Mouse (Mus musculus) forebrain, embryonic 14.5 days (tissue): ENCODE data around the gene Olfr704. TPM values are rescaled to one million over a fixed set of nuclear protein-coding genes. Genes with fewer than 3 reads are reported as not detected.
A peak's percentile ranks its signal among the peaks of the same experiment; 100 is the strongest.
"Not testable (repeated sequence)": the region's sequence is repeated elsewhere in the genome, so short reads cannot be mapped to it uniquely, and the experiment has no call there.

Experiments used
- ATAC-seq: fragments of 200-750 bp; cut with Nextera tagmentation; 2 replicates; pipeline ENCODE4 v1.8.0; 2017; ENCODE audit warnings: mild to moderate bottlenecking, moderate library complexity
- DNase-seq: peaks from one replicate; pipeline ENCODE4 v3.0.0-alpha.2; 2015; ENCODE audit warnings: low spot score
- H3K27ac ChIP-seq: fragments of 300-500 bp; sonication (generic); 2 replicates; pipeline ENCODE4 v1.5.1; 2014; ENCODE audit warnings: low read depth, mild to moderate bottlenecking, control low read depth, low read length, moderate library complexity
- H3K27me3 ChIP-seq: fragments of 300-500 bp; sonication (generic); replicated peaks from 2 replicates; pipeline ENCODE4 v1.6.1; 2014; ENCODE audit warnings: low read length, control low read depth, mixed read lengths; ENCODE audit not compliant: control insufficient read depth, insufficient read depth
- H3K36me3 ChIP-seq: fragments of 300-500 bp; sonication (generic); 2 replicates; pipeline ENCODE4 v1.6.1; 2014; ENCODE audit warnings: low read length, control low read depth; ENCODE audit not compliant: control insufficient read depth, insufficient read depth
- H3K4me1 ChIP-seq: fragments of 300-500 bp; sonication (generic); 2 replicates; pipeline ENCODE4 v1.6.1; 2014; ENCODE audit warnings: antibody characterized with exemption, low read length, control low read depth; ENCODE audit not compliant: control insufficient read depth, insufficient read depth
- H3K4me2 ChIP-seq: fragments of 300-500 bp; sonication (generic); 2 replicates; pipeline ENCODE4 v1.6.1; 2014; ENCODE audit warnings: mild to moderate bottlenecking, control low read depth, low read length
- H3K4me3 ChIP-seq: fragments of 300-500 bp; sonication (generic); 2 replicates; pipeline ENCODE4 v1.5.1; 2014; ENCODE audit warnings: low read depth, low read length, control low read depth
- H3K9ac ChIP-seq: fragments of 300-500 bp; sonication (generic); 2 replicates; pipeline ENCODE4 v1.6.1; 2014; ENCODE audit warnings: mild to moderate bottlenecking, low read length, control low read depth, moderate library complexity
- H3K9me3 ChIP-seq: fragments of 300-500 bp; sonication (generic); replicated peaks from 2 replicates; pipeline ENCODE4 v1.6.1; 2016; ENCODE audit warnings: low read length, control low read depth, mixed read lengths; ENCODE audit not compliant: control insufficient read depth
- WGBS: fragments of 180-500 bp; shearing (Covaris S2); extraction: QIAGEN DNeasy Blood & Tissue Kit; methylation state at CpG from one replicate; pipeline ENCODE4 v1.1.7; 2014; 5-methylcytosine and 5-hydroxymethylcytosine counted together
- polyA plus RNA-seq: library from polyadenylated mRNA; unstranded; fragments of >200 nt; fragmentation: Nextera tagmentation; extraction: Ambion mirVana; gene quantifications from 2 replicates; pipeline ENCODE4 v1.2.1, GENCODE M21; 2014

The Olfr704 gene
- not detected in 2 replicates for polyA plus RNA-seq

DNA sequence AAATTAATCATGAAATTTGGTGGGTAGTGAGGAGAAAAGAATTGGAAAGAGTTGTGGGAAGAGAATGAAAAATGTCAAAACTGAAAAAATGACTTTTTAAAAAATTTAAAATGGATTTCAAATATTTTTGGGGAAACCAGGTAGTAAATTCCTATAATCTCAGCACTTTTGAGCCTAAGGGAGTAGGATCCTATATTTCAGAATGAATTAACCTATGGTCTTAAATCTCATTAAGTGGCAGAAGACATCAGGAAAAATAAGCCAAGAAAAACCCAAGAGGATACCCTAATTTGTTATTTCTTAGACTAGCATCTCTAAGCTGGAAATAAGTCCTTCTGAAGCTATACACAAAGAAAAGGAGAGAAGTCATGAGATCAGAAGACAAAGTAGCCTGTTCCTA is at the start of gene Olfr704:
Gene Olfr704 (plus strand): TSS at position 301 of the 400 bp plus-strand sequence.
- Histone ChIP-seq H3K27me3 (no peaks in the 10 kb centered on the region), H3K4me3 (no peak within 1 kb of the TSS), H3K4me1 (no peaks in the 10 kb centered on the region), H3K27ac (no peak within 1 kb of the TSS), H3K4me2 (no peak within 1 kb of the TSS), H3K36me3 (no peaks in the 10 kb centered on the region), H3K9me3 (no peaks in the 10 kb centered on the region), H3K9ac (no peak within 1 kb of the TSS)
- no peak for DNase-seq
- ATAC-seq = no peak

DNA sequence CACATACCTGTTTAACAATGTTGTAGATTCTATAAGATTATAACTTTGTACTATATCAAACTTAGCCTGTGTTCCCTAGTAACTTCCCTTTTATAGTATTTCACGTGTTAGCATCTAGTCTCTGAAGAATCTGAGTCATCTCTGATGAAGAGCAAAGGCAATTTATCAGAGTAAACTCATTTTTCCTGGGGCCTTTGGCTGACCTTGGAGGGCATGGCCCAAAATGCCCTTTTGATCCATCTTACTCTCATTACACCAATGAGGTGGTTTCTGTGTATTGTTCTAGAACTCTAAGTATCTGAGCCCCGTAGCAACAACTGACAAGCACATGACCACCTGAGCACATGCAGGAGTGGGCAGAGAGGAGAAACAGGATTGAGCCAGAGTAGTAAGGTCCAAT is 49.2 kb upstream of the Olfr704 start, which contains the start of gene Olfr701:
Gene Olfr701 (plus strand): TSS at position 301 of the 400 bp plus-strand sequence.
- no peak for ATAC-seq
- Histone ChIP-seq H3K27me3 (no peaks in the 10 kb centered on the region), H3K4me2 (no peak within 1 kb of the TSS), H3K27ac (no peak within 1 kb of the TSS), H3K9ac (no peak within 1 kb of the TSS), H3K36me3 (no peaks in the 10 kb centered on the region), H3K4me1 (no peaks in the 10 kb centered on the region), H3K9me3 (no peaks in the 10 kb centered on the region), H3K4me3 (no peak within 1 kb of the TSS)
- DNase-seq = no peak
- WGBS = 80% methylated on average over 2 of the region's 2 CpGs

DNA sequence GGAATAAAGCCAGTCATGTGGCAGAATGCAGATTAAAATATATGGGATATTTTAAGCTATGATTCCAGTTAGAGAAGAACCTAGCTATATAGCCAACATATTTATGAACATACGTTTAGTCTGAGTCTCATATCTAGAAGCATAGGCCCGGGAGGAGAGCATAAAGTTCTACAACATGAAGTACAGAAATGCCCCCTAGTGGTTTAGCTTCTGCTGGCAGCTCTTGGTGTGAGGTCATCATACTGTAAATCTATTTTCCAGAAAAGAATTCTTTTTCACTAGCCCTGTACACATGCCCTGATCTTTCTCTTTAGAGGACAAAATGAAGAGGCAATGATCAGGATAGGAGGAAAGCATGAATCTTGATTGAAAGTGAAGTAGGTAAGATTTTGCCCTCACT is 47.2 kb upstream of the Olfr704 start:
- Histone ChIP-seq H3K4me1 (no peaks in the 10 kb centered on the region), H3K4me3 (no peak overlapping the region), H3K27me3 (no peaks in the 10 kb centered on the region), H3K36me3 (no peaks in the 10 kb centered on the region), H3K4me2 (no peak overlapping the region), H3K27ac (no peak overlapping the region), H3K9ac (no peak overlapping the region), H3K9me3 (no peaks in the 10 kb centered on the region)
- 72% methylated on average over 2 of the region's 2 CpGs for WGBS
- DNase-seq = peak; percentile 1
- ATAC-seq = no peak

DNA sequence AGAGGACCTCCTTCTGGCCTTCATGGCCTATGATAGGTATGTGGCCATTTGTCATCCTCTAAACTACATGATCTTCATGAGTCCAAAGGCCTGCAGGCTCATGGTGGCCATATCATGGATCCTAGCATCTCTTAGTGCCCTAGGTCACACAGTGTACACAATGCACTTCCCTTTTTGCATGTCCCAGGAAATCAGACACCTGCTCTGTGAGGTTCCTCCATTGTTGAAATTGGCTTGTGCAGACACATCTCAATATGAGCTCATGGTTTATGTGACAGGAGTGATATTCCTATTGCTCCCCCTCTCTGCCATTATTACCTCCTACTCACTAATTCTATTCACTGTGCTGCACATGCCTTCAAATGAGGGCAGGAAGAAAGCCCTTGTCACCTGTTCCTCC is 44.6 kb upstream of the Olfr704 start:
- H3K27me3 ChIP-seq = no peaks in the 10 kb centered on the region
- ATAC-seq (no peak), DNase-seq (no peak)
- no peak overlapping the region for H3K4me3 ChIP-seq
- H3K36me3 ChIP-seq = no peaks in the 10 kb centered on the region
- H3K4me1 ChIP-seq = no peaks in the 10 kb centered on the region
- H3K4me2 ChIP-seq = no peak overlapping the region
- no peak overlapping the region for H3K27ac ChIP-seq
- no peaks in the 10 kb centered on the region for H3K9me3 ChIP-seq
- no peak overlapping the region for H3K9ac ChIP-seq

DNA sequence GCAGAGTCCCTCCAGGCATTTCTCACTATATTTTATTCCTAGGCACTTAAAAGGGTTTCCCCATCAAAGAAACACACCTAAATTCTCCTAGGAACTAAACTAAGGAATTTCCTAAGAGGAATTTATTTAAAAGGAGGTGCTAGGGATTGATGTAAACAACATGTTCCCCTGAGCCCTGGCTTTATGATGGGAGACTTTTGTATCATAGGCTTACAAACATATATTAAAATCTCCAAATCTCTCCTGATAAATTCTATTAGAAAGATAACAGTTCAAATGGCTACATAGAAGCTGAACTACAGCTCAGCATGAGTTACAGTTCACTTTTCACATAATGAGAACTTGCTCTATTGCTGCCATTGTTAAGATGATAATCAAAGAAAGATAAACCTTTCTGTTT is 29.2 kb upstream of the Olfr704 start, which contains the start of gene Olfr702:
Gene Olfr702 (minus strand): TSS at position 101 of the 400 bp plus-strand sequence.
- no peaks in the 10 kb centered on the region for H3K9me3 ChIP-seq
- H3K27me3 ChIP-seq = no peaks in the 10 kb centered on the region
- H3K4me1 ChIP-seq = no peaks in the 10 kb centered on the region
- H3K9ac ChIP-seq = no peak within 1 kb of the TSS
- H3K4me2 ChIP-seq = no peak within 1 kb of the TSS
- DNase-seq (no peak), ATAC-seq (no peak)
- no peak within 1 kb of the TSS for H3K4me3 ChIP-seq
- no peak within 1 kb of the TSS for H3K27ac ChIP-seq
- no peaks in the 10 kb centered on the region for H3K36me3 ChIP-seq

DNA sequence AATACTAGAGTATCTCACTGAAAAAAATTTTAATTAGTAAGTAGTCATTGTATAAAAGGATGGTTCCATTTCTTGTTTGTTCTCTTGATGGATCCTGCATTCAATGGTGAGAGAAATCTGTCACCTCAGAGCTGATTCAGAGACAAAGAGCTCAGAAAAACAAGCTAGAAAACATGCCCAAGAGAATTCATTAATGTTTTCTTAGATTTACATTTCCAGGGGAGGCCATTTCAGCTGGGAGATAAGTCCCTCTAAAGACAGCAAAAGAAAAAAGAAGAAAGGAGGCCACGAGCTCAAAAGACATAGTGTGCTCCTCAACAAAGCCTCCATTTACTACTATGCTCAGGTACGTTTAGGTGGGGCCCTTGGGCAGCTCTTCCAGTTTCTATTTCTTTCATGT is 19.9 kb upstream of the Olfr704 start, which contains the start of gene Olfr703:
Gene Olfr703 (plus strand): TSS at position 301 of the 400 bp plus-strand sequence.
- no peak within 1 kb of the TSS for H3K9ac ChIP-seq
- H3K9me3 ChIP-seq = no peaks in the 10 kb centered on the region
- 55% methylated on average over 2 of the region's 2 CpGs for WGBS
- DNase-seq = no peak
- no peak for ATAC-seq
- no peak within 1 kb of the TSS for H3K27ac ChIP-seq
- no peaks in the 10 kb centered on the region for H3K4me1 ChIP-seq
- no peaks in the 10 kb centered on the region for H3K27me3 ChIP-seq
- H3K36me3 ChIP-seq = no peaks in the 10 kb centered on the region
- H3K4me3 ChIP-seq = no peak within 1 kb of the TSS
- H3K4me2 ChIP-seq = no peak within 1 kb of the TSS

DNA sequence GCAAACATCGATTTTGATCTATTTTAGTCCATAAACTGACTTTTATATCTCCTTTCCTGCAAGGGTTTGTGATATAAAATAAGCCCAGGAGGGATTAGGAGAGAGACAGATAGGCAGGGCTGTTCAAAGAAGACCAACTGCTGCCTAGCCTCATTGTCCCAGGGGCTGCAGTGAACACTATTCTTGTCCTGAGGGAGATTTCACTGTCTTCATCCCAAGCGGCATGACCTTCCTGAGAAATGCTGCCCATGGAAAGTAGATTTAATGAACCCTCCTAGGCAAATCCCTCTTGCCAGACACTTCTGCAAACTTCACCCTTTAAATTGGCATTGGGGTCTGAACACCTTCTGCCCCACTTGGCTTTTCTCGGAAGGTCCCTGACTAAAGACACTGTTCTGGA is 13.8 kb downstream of the Olfr704 start, which contains the start of gene Olfr705:
Gene Olfr705 (minus strand): TSS at position 101 of the 400 bp plus-strand sequence.
- no peak for DNase-seq
- no peak within 1 kb of the TSS for H3K9ac ChIP-seq
- no peaks in the 10 kb centered on the region for H3K4me1 ChIP-seq
- H3K27ac ChIP-seq = no peak within 1 kb of the TSS
- no peak within 1 kb of the TSS for H3K4me3 ChIP-seq
- whole genome bisulfite sequencing = 83% methylated on average over 3 of the region's 3 CpGs
- H3K36me3 ChIP-seq = no peaks in the 10 kb centered on the region
- H3K27me3 ChIP-seq = no peaks in the 10 kb centered on the region
- H3K4me2 ChIP-seq = no peak within 1 kb of the TSS
- no peak for ATAC-seq
- H3K9me3 ChIP-seq = no peaks in the 10 kb centered on the region

DNA sequence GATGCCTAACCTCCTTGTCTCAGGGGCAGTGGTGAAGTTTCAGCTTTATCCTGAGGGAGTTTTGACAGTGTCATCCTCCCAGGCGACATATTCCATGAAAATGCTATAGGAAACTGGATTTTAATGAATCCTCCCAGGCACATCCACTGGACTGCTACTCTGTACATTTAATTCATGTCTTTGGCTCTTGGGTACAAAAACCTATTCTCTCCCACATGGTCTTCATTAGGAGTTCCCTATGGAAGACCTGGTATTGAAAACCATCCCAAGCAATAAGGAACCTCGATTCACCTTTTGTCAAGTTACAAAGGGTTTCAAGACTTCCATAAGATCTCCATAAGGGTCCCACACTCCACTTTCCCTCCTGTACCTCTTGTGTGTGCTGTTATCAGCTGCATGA is 25.1 kb downstream of the Olfr704 start, which contains the start of gene Olfr706:
Gene Olfr706 (minus strand): TSS at position 101 of the 400 bp plus-strand sequence.
- ATAC-seq (no peak), DNase-seq (no peak)
- H3K9ac ChIP-seq = no peak within 1 kb of the TSS
- no peaks in the 10 kb centered on the region for H3K27me3 ChIP-seq
- H3K4me2 ChIP-seq = no peak within 1 kb of the TSS
- H3K4me3 ChIP-seq = no peak within 1 kb of the TSS
- 78% methylated on average over 2 of the region's 2 CpGs for WGBS
- H3K9me3 ChIP-seq = no peaks in the 10 kb centered on the region
- no peaks in the 10 kb centered on the region for H3K4me1 ChIP-seq
- no peak within 1 kb of the TSS for H3K27ac ChIP-seq
- H3K36me3 ChIP-seq = no peaks in the 10 kb centered on the region

DNA sequence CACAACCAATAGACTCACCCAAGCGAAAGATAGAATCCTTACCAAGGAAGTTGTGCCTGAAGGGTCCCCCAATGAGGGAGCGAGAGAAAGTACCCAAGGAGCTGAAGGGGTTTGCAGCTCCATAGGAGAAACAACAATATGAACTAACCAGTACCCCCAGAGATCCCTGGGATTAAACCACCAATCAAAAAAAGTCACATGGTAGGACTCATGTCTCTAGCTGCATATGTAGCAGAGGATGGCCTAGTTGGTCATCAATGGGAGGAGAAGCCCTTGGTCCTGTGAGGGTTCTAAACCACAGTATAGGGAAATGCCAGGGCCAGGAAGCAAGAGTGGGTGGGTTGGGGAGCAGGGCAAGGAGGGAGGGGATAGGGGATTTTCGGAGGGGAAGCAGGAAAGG is 38.2 kb downstream of the Olfr704 start, which contains the start of gene Olfr707:
Gene Olfr707 (minus strand): TSS at position 101 of the 400 bp plus-strand sequence.
- H3K36me3 ChIP-seq, H3K27ac ChIP-seq, H3K4me2 ChIP-seq, H3K9ac ChIP-seq, H3K4me1 ChIP-seq, H3K4me3 ChIP-seq, H3K27me3 ChIP-seq, H3K9me3 ChIP-seq, DNase-seq, ATAC-seq: not testable (repeated sequence)
- 89% methylated on average over 3 of the region's 3 CpGs for WGBS
